Mouse (Mus musculus) bone marrow macrophage, adult 2 months (primary cell): Measurements from ENCODE around the gene Ptpn11.

ENCODE experiments used
- CTCF ChIP-seq: IDR thresholded peaks from 2 replicates; pipeline ENCODE4 v1.5.1; 2012; ENCODE audit warnings: low read depth, mild to moderate bottlenecking, low read length, moderate library complexity
- POLR2A ChIP-seq: IDR thresholded peaks from 2 replicates; pipeline ENCODE4 v1.6.1; 2012; ENCODE audit warnings: mild to moderate bottlenecking, low read depth, low read length, borderline replicate concordance

- TF ChIP-seq POLR2A (no peak), CTCF (no peak)
These were observed 28.3 kb downstream of the Ptpn11 start for GRCm38 (mm10) chr5:121162923-121163322.
